Mouse (Mus musculus) forebrain, embryonic 11.5 days (tissue): ENCODE results near the gene Dnajc30. TPM values are rescaled to one million over a fixed set of nuclear protein-coding genes. Genes with fewer than 3 reads are reported as not detected.

Experiments
- ATAC-seq: fragments of 200-750 bp; cut with Nextera tagmentation; replicated peaks from 2 replicates; pipeline ENCODE4 v1.8.0; 2017; ENCODE audit warnings: moderate TSS enrichment; ENCODE audit not compliant: low FRiP score
- DNase-seq: peaks from one replicate; pipeline ENCODE4 v3.0.0-alpha.2; 2017; ENCODE audit warnings: low spot score
- H3K27ac ChIP-seq: fragments of 300-500 bp; sonication (generic); 2 replicates; pipeline ENCODE4 v1.5.1; 2014; ENCODE audit warnings: low read depth, low read length
- H3K27me3 ChIP-seq: fragments of 300-500 bp; sonication (generic); 2 replicates; pipeline ENCODE4 v1.6.1; 2014; ENCODE audit warnings: mild to moderate bottlenecking, low read length, mixed read lengths; ENCODE audit not compliant: control insufficient read depth, insufficient read depth
- H3K36me3 ChIP-seq: fragments of 300-500 bp; sonication (generic); 2 replicates; pipeline ENCODE4 v1.6.1; 2014; ENCODE audit warnings: mild to moderate bottlenecking, low read length, moderate library complexity, mixed read lengths; ENCODE audit not compliant: control insufficient read depth, insufficient read depth
- H3K4me1 ChIP-seq: fragments of 300-500 bp; sonication (generic); replicated peaks from 2 replicates; pipeline ENCODE4 v1.6.1; 2014; ENCODE audit warnings: low read length, mixed read lengths; ENCODE audit not compliant: control insufficient read depth, insufficient read depth
- H3K4me2 ChIP-seq: fragments of 300-500 bp; sonication (generic); 2 replicates; pipeline ENCODE4 v1.6.1; 2014; ENCODE audit warnings: low read depth, mild to moderate bottlenecking, low read length, moderate library complexity, mixed read lengths; ENCODE audit not compliant: severe bottlenecking
- H3K4me3 ChIP-seq: fragments of 300-500 bp; sonication (generic); 2 replicates; pipeline ENCODE4 v1.5.1; 2014; ENCODE audit warnings: low read depth, low read length
- H3K9ac ChIP-seq: fragments of 300-500 bp; sonication (generic); 2 replicates; pipeline ENCODE4 v1.6.1; 2014; ENCODE audit warnings: low read length
- H3K9me3 ChIP-seq: fragments of 300-500 bp; sonication (generic); 2 replicates; pipeline ENCODE4 v1.6.1; 2016; ENCODE audit warnings: low read length, mixed read lengths; ENCODE audit not compliant: control insufficient read depth
- WGBS: fragments of 180-500 bp; shearing (Covaris S2); extraction: QIAGEN DNeasy Blood & Tissue Kit; methylation state at CpG from one replicate; pipeline ENCODE4 v1.1.7; 2014; 5-methylcytosine and 5-hydroxymethylcytosine counted together
- polyA plus RNA-seq: library from polyadenylated mRNA; unstranded; fragments of >200 nt; fragmentation: Nextera tagmentation; extraction: Ambion mirVana; gene quantifications from 2 replicates; pipeline ENCODE4 v1.2.1, GENCODE M21; 2014

Gene Dnajc30
- polyA plus RNA-seq, 1 experiment from 2014 or later: 26.2 TPM

DNA sequence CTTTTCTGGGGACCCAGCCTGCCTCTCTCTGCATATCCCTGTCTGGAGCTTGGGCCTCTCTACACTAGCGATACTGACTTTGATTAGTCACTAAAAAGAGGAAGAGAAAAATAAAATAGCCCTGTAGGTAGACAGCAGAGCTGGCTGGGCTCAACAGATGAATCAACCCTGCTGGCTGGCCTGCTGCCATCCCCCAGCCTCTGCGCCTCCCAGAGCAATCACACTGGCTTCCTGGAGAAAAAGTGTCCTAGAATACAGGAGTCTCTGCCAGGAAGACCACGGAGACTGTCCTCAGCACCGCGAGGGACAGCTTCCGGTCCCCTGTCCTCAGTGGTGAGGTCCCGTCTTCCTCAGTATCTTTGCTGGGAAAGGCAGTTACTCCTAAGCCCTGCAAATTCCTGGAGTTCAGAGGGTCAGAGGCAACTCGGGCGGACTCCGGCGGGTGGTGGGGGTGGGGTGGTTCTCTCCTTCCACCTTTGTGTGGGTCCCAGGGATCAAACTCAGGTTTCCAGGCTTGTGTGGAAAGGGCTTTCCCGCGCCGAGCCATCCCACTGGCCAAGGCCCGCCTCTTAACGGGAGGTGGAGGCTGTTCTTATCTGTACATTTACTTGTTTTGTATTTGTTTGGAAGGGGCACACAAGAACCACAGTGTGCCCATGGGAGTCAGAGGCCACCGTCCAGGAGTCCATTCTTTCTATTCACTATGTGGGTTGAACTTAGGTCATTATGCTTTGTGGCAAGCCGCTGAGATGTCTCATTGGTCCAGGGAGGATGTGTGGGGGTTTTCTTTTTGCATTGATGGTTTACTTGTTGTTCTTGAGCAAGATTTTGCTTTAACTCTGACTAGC, 34.8 kb upstream of the Dnajc30 start:
- Histone ChIP-seq H3K9me3 (no peaks in the 10 kb centered on the region), H3K36me3 (no peaks in the 10 kb centered on the region), H3K9ac (no peak overlapping the region), H3K27me3 (no peaks in the 10 kb centered on the region), H3K4me2 (no peak overlapping the region), H3K4me3 (no peak overlapping the region), H3K4me1 (peaks cover 5% of the 10 kb centered on the region; the same call in 1 of the 2 replicates), H3K27ac (no peak overlapping the region)
- WGBS: 58% methylated on average over 18 of the region's 18 CpGs
- ATAC-seq (no peak), DNase-seq (no peak)

DNA sequence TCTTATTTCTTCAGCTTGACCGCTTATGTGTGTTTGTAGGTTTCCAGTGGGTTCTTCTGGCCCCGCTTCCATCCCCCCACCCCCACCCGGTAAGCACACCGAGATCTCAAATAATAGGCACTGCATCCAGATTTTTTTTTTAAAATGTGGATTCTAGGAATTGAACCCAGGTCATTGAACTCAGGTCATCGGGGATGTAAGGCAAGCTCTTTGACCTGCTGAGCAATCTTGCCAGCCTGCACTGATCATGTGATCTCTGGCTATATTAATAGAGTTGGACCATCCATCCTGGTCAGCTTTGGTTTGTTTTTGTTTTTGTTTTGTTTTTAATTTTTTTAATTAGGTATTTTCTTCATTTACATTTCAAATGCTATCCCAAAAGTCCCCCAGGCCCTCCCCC, 31.4 kb upstream of the Dnajc30 start:
- WGBS: 92% methylated on average over 5 of the region's 5 CpGs
- H3K4me1 ChIP-seq: no peaks in the 10 kb centered on the region
- no peaks in the 10 kb centered on the region; the same call in 1 of the 2 replicates for H3K9me3 ChIP-seq
- ATAC-seq (no peak), DNase-seq (no peak)
- no peak overlapping the region for H3K9ac ChIP-seq
- no peak overlapping the region for H3K27ac ChIP-seq
- no peaks in the 10 kb centered on the region for H3K36me3 ChIP-seq
- H3K4me2 ChIP-seq: no peak overlapping the region
- no peak overlapping the region for H3K4me3 ChIP-seq
- H3K27me3 ChIP-seq: no peaks in the 10 kb centered on the region

DNA sequence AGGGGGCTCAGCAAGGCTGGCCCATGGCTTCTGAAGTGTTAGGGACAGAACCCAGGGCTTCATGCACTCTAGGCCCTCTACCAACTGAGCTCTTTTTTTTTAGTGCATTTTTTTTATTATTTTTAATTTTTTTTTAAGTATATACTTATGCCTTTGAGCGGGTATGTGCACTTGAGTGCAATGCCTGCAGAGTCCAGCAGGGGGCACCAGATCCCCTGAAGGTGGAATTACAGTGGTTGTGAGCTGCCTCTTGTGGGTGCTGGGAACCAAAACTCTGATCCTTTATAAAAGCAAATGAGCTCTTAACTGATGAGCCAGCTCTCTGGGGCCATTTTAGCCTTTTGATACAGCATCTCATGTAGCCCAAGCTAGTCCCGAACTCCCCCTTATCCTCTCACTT, 29.4 kb upstream of the Dnajc30 start:
- Histone ChIP-seq H3K4me2 (no peak overlapping the region), H3K4me1 (no peaks in the 10 kb centered on the region), H3K27me3 (no peaks in the 10 kb centered on the region), H3K27ac (no peak overlapping the region), H3K4me3 (no peak overlapping the region), H3K9ac (no peak overlapping the region), H3K9me3 (no peaks in the 10 kb centered on the region; the same call in 1 of the 2 replicates), H3K36me3 (no peaks in the 10 kb centered on the region)
- ATAC-seq (no peak), DNase-seq (no peak)
- WGBS: 100% methylated on average over 2 of the region's 2 CpGs

DNA sequence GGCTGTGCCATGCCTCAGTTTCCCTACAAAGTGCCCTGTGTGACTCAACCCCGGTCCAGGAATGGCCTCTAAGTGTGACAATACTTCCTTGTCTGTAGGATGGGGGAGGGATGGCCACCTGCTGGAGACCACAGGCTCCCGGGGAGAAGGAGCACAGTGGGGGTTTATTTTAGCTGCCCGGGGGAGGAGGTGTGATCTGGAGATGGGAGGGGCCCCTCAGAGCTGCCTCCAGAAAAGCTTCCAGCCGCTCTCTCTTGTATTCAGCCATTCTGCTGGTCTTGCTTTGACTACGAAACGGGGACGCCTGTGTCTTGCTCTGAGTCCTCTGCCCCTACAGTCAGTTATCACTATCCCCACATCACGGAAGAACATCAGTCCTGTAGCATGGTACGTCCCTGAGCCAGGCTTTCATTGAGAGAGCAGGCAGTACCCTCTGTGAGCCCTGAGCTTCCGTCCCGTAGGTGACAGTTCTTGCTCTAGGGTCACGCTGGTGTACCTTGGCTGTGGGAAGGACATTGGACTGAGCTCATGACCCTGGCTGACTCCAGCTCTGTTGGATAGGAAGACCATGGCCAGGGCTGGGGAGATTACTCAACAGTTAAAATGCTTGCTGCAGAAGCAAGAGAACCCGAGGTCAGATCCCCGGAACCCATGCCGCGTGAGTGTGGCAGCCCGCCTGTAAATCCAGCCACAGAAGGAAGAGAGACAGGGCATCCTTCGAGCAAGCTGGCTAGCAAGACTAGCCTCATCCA, 28.2 kb upstream of the Dnajc30 start:
- 62% methylated on average over 18 of the region's 18 CpGs for WGBS
- Histone ChIP-seq H3K4me1 (no peaks in the 10 kb centered on the region), H3K27me3 (no peaks in the 10 kb centered on the region), H3K4me3 (no peak overlapping the region), H3K4me2 (no peak overlapping the region), H3K9ac (no peak overlapping the region), H3K36me3 (no peaks in the 10 kb centered on the region), H3K27ac (no peak overlapping the region), H3K9me3 (no peaks in the 10 kb centered on the region; the same call in 1 of the 2 replicates)
- DNase-seq (no peak), ATAC-seq (no peak)

DNA sequence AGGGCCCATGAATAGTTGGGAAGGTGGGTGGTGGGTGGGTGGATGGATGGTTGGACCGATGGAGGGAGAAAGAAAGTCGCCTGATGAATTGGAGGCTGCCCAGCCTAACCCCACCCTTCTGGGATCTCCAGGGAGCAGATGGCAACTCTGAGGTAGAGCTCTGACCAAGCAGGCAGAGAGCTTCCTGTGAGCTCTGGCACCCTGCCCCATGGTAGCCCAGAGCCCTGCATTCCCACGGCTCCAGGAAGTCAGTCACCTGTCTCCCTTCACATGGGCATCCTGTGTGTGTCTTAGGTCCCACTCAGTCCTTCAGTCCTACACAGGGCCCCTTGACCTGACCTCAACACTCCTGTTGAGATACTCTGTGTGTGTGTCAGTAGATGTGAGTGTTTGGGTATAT, 26.1 kb upstream of the Dnajc30 start:
- Histone ChIP-seq H3K27ac (no peak overlapping the region), H3K9ac (no peak overlapping the region), H3K4me2 (no peak overlapping the region), H3K9me3 (no peaks in the 10 kb centered on the region; the same call in 1 of the 2 replicates), H3K27me3 (no peaks in the 10 kb centered on the region), H3K4me3 (no peak overlapping the region), H3K36me3 (no peaks in the 10 kb centered on the region), H3K4me1 (no peaks in the 10 kb centered on the region)
- no peak for ATAC-seq
- no peak for DNase-seq
- 92% methylated on average over 3 of the region's 3 CpGs for WGBS

DNA sequence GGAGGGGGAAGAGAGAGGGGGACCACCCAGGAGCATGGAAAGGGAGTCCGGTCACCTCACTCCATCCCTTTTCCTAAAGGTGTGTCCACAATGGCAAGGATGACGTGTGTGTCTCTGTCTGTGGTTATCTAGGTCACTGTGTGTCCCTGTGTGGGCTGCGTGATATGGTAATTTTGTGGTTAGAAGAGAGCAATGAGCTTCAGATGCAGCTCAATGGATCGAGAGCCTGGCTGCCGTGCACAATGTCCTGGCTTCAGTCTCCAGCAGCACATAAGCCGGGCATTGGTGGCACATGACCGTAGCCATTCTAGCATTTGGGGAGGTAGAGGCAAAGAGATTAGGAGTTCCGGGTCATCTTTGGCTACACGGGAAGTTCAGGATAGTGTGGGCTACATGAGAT, 24.5 kb upstream of the Dnajc30 start:
- Histone ChIP-seq H3K27ac (no peak overlapping the region), H3K4me2 (no peak overlapping the region), H3K9me3 (no peaks in the 10 kb centered on the region; the same call in 1 of the 2 replicates), H3K4me1 (no peaks in the 10 kb centered on the region), H3K4me3 (no peak overlapping the region), H3K9ac (no peak overlapping the region), H3K27me3 (no peaks in the 10 kb centered on the region), H3K36me3 (no peaks in the 10 kb centered on the region)
- DNase-seq (no peak), ATAC-seq (no peak)
- 84% methylated on average over 9 of the region's 9 CpGs for WGBS

DNA sequence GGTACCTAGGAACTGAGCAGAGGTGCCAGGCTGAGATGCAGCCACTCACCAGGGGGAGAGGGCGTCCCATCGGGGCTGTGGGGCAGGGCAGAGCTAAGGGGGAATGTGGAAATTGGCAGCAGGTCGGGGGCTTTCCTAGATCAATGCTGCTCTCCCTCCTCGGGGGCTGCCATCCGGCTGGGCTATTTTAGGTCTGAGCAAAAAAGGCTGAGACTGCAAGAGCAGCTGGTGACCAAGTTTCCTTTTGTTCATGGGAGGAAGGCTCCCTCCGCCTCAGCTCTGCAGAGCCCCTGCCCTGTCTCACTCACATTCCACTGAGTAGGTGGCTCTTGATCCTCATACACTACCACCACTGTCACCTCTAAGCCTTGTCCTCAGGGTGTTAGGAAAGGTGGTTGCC, 23.9 kb upstream of the Dnajc30 start:
- no peak for ATAC-seq
- Histone ChIP-seq H3K4me1 (no peaks in the 10 kb centered on the region), H3K9me3 (no peaks in the 10 kb centered on the region), H3K4me3 (no peak overlapping the region), H3K9ac (no peak overlapping the region), H3K27ac (no peak overlapping the region), H3K36me3 (no peaks in the 10 kb centered on the region), H3K27me3 (no peaks in the 10 kb centered on the region), H3K4me2 (no peak overlapping the region)
- WGBS: 41% methylated on average over 6 of the region's 6 CpGs
- DNase-seq: no peak

DNA sequence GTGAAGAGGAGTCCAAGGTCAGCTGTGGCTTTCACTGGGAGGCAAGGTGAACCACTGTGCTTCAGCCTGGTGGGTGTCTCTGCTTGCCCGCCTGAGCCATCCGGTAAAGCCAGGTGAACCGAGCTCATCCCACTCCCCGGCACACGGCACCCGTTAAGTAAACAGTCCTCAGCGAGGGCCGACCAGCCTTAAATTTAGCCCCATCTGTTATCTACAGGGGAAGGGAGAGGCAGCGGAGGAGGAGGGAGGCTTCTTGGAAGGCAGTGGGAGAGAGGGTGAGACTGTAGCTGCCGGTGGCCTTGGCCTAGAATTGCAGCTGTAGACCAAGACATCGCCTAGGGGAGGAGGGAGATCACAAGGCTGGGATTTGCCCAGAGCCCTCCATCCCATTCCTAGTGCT, 23.2 kb upstream of the Dnajc30 start:
- Histone ChIP-seq H3K9ac (no peak overlapping the region), H3K4me1 (no peaks in the 10 kb centered on the region), H3K4me2 (no peak overlapping the region), H3K9me3 (no peaks in the 10 kb centered on the region), H3K36me3 (no peaks in the 10 kb centered on the region), H3K27me3 (no peaks in the 10 kb centered on the region), H3K4me3 (no peak overlapping the region), H3K27ac (no peak overlapping the region)
- 82% methylated on average over 11 of the region's 11 CpGs for WGBS
- DNase-seq (no peak), ATAC-seq (no peak)
